Mouse (Mus musculus) ZHBTc4 (cell line): ENCODE measurements around the gene Coro2a.
"Not testable (repeated sequence)": the region's sequence is repeated elsewhere in the genome, so short reads cannot be mapped to it uniquely, and the experiment has no call there.

ENCODE experiments used
- DNase-seq: peaks from one replicate; pipeline ENCODE4 v3.0.0-alpha.2; 2011; ENCODE audit warnings: low read depth, low spot score

Coro2a gene

GRCm38 (mm10) chr4:46601844-46602423 is at the start of gene Coro2a:
Coro2a (minus strand) TSS chr4:46602202.
- DNase-seq = peak; percentile 85

GRCm38 (mm10) chr4:46650086-46650753 is 48.2 kb upstream of the Coro2a start, which contains the start of gene Tbc1d2:
Tbc1d2 (minus strand) TSS chr4:46650209.
- peak; percentile 98 for DNase-seq

GRCm38 (mm10) chr4:46649161-46649560 is 47.2 kb upstream of the Coro2a start:
- no peak for DNase-seq

- no peak for DNase-seq
These were observed 41.7 kb upstream of the Coro2a start for GRCm38 (mm10) chr4:46643676-46644112.

GRCm38 (mm10) chr4:46642924-46643675 is 41.1 kb upstream of the Coro2a start:
- DNase-seq = peak; percentile 80

GRCm38 (mm10) chr4:46641283-46641682 is 39.3 kb upstream of the Coro2a start:
- no peak for DNase-seq

GRCm38 (mm10) chr4:46639866-46640265 is 37.9 kb upstream of the Coro2a start:
- DNase-seq = no peak

GRCm38 (mm10) chr4:46637250-46637649 is 35.2 kb upstream of the Coro2a start:
- DNase-seq = peak; percentile 59

GRCm38 (mm10) chr4:46635702-46636430 is 33.9 kb upstream of the Coro2a start:
- DNase-seq = no peak

- DNase-seq = no peak
These were observed 32.9 kb upstream of the Coro2a start for GRCm38 (mm10) chr4:46634881-46635280.

- not testable (repeated sequence) for DNase-seq
These were observed 31.6 kb upstream of the Coro2a start for GRCm38 (mm10) chr4:46633565-46633964.

- DNase-seq = no peak
These were observed 30.5 kb upstream of the Coro2a start for GRCm38 (mm10) chr4:46632465-46632864.

- DNase-seq = peak; percentile 87
These were observed 28.4 kb upstream of the Coro2a start for GRCm38 (mm10) chr4:46630390-46630789.

- peak; percentile 71 for DNase-seq
These were observed 26.9 kb upstream of the Coro2a start for GRCm38 (mm10) chr4:46628873-46629272.

GRCm38 (mm10) chr4:46628081-46628480 is 26.1 kb upstream of the Coro2a start:
- DNase-seq = no peak

- no peak for DNase-seq
These were observed 23.1 kb upstream of the Coro2a start for GRCm38 (mm10) chr4:46625101-46625500.

- DNase-seq = no peak
These were observed 21.0 kb upstream of the Coro2a start for GRCm38 (mm10) chr4:46623007-46623406.

- no peak for DNase-seq
These were observed 18.9 kb upstream of the Coro2a start for GRCm38 (mm10) chr4:46620946-46621345.

- peak; percentile 82 for DNase-seq
These were observed 18.3 kb upstream of the Coro2a start for GRCm38 (mm10) chr4:46620330-46620729.

GRCm38 (mm10) chr4:46618196-46618817 is 16.3 kb upstream of the Coro2a start:
- DNase-seq = peak; percentile 83

- peak; percentile 68 for DNase-seq
These were observed 15.4 kb upstream of the Coro2a start for GRCm38 (mm10) chr4:46617408-46617807.
